Mouse (Mus musculus): ENCODE data around the gene Zfp385b. TPM values are rescaled to one million over a fixed set of nuclear protein-coding genes. Genes with fewer than 3 reads are reported as not detected.
A peak's percentile ranks its signal among the peaks of the same experiment; 100 is the strongest.

The Zfp385b gene
- polyA plus RNA-seq, 1 experiment from 2014 or later = 14.6 TPM

DNA sequence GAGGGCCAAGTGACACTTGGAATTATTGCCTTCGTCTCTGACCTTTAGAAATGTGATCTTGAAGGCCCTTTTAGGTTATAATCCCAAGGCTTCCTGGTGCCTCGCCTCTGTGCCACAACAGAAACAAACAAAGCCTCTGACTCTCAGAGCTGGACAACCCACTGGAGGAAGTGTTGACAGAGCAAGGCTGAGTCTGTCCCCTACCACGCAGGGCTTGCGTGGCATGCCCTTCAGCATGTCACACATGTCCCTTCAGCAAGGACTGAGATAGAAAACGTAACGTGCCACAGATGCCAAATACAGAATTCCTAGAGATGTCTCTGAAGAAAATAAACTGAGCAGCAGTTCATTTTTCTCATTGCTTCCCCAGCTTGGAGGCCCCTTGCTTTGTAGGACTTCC lies 310.7 kb downstream of the Zfp385b start:
- H3K27ac ChIP-seq (replicated peaks) = no peak overlapping the region
- no peak overlapping the region for H3K4me3 ChIP-seq (replicated peaks)
- no peak overlapping the region for H3K4me2 ChIP-seq
- H3K4me1 ChIP-seq = peaks cover 7% of the 10 kb centered on the region
- no peak overlapping the region for H3K9ac ChIP-seq (replicated peaks)
- H3K36me3 ChIP-seq = no peaks in the 10 kb centered on the region
- no peaks in the 10 kb centered on the region for H3K27me3 ChIP-seq (replicated peaks)
- no peak for ATAC-seq (ENCODE audit: low FRiP score)
- 73% methylated on average over 6 of the region's 6 CpGs for WGBS
- no peaks in the 10 kb centered on the region for H3K9me3 ChIP-seq (replicated peaks)

- peak overlapping the region; percentile 27 for H3K4me2 ChIP-seq
- 4% methylated on average over 7 of the region's 7 CpGs for WGBS
- peaks cover 10% of the 10 kb centered on the region for H3K4me1 ChIP-seq
- H3K9ac ChIP-seq (replicated peaks) = no peak overlapping the region
- ATAC-seq (ENCODE audit: low FRiP score) = peak; percentile 51; the same call in 1 of the 2 replicates
- H3K27ac ChIP-seq (replicated peaks) = no peak overlapping the region
- no peak overlapping the region for H3K4me3 ChIP-seq (replicated peaks)
- no peaks in the 10 kb centered on the region for H3K27me3 ChIP-seq (replicated peaks)
- no peaks in the 10 kb centered on the region for H3K9me3 ChIP-seq (replicated peaks)
- H3K36me3 ChIP-seq = no peaks in the 10 kb centered on the region
Measured at GRCm38 (mm10) chr2:77506308-77506707, 313.1 kb downstream of the Zfp385b start.

GRCm38 (mm10) chr2:77505614-77506013 lies 313.8 kb downstream of the Zfp385b start:
- Histone ChIP-seq H3K4me1 (peaks cover 10% of the 10 kb centered on the region), H3K4me3 (replicated peaks) (no peak overlapping the region)
- 90% methylated on average over 1 of the region's 1 CpGs for WGBS

GRCm38 (mm10) chr2:77503674-77504351 lies 315.6 kb downstream of the Zfp385b start:
- no peak overlapping the region for H3K9ac ChIP-seq (replicated peaks)
- no peak overlapping the region for H3K27ac ChIP-seq (replicated peaks)
- peaks cover 10% of the 10 kb centered on the region for H3K4me1 ChIP-seq
- WGBS = 82% methylated on average over 6 of the region's 6 CpGs
- no peaks in the 10 kb centered on the region for H3K27me3 ChIP-seq (replicated peaks)
- no peak overlapping the region for H3K4me2 ChIP-seq
- H3K9me3 ChIP-seq (replicated peaks) = no peaks in the 10 kb centered on the region
- peak; percentile 34; the same call in 1 of the 2 replicates for ATAC-seq (ENCODE audit: low FRiP score)
- H3K4me3 ChIP-seq (replicated peaks) = no peak overlapping the region
- H3K36me3 ChIP-seq = no peaks in the 10 kb centered on the region

More at GRCm38 (mm10) chr2:77505614-77506013, 313.8 kb downstream of the Zfp385b start:
- no peaks in the 10 kb centered on the region for H3K27me3 ChIP-seq (replicated peaks)
- H3K4me2 ChIP-seq = no peak overlapping the region
- ATAC-seq (ENCODE audit: low FRiP score) = no peak
- H3K36me3 ChIP-seq = no peaks in the 10 kb centered on the region
- H3K27ac ChIP-seq (replicated peaks) = no peak overlapping the region
- H3K9me3 ChIP-seq (replicated peaks) = no peaks in the 10 kb centered on the region
- H3K9ac ChIP-seq (replicated peaks) = no peak overlapping the region

DNA sequence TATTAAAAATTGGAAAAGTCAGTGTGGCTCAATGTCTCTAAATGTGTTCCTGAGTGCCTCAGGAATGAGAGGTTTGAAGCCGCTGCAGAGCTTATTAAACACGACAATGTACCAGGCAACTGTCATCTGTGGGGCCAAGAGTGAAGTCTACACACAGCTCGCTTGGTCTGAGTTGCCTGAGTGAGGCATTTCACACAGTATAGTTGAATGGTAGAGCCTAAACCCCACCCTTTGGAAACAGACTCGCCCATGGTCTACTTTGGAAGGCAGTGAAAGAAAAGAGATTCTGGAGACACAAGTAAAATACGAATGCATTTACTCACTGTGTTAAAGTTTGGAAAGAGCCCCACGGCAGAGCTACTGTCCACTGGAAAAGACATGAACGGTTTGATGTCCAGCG lies 316.2 kb downstream of the Zfp385b start:
- peaks cover 10% of the 10 kb centered on the region for H3K4me1 ChIP-seq
- no peak overlapping the region for H3K4me2 ChIP-seq
- no peaks in the 10 kb centered on the region for H3K36me3 ChIP-seq
- H3K4me3 ChIP-seq (replicated peaks) = no peak overlapping the region
- H3K27ac ChIP-seq (replicated peaks) = no peak overlapping the region
- H3K9me3 ChIP-seq (replicated peaks) = no peaks in the 10 kb centered on the region
- no peaks in the 10 kb centered on the region for H3K27me3 ChIP-seq (replicated peaks)
- no peak for ATAC-seq (ENCODE audit: low FRiP score)
- 89% methylated on average over 8 of the region's 8 CpGs for WGBS
- no peak overlapping the region for H3K9ac ChIP-seq (replicated peaks)

- ATAC-seq (ENCODE audit: low FRiP score) = no peak
Measured at GRCm38 (mm10) chr2:77502458-77502857, 317.0 kb downstream of the Zfp385b start.

DNA sequence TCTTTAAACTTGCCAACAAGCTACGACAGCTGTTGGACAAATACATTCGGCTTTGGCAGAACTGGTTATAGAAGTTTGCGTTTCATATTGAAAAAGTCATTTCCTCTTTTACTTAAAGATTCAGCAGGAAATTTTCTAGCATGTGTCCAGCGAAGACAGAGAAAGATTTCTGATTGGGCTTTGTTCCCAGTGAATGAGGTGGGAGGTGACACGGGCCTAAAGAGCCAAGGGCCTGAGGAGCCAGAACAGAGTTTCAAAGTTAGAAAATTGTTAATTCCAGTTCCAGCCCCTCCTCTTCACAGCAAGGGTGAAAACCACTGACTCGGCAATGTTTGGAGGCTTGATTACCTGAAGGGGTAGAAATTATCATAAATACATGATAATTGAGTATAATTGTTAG lies 319.0 kb downstream of the Zfp385b start:
- ATAC-seq (ENCODE audit: low FRiP score) = no peak
- H3K4me2 ChIP-seq = no peak overlapping the region
- H3K9ac ChIP-seq (replicated peaks) = no peak overlapping the region
- H3K4me1 ChIP-seq = peaks cover 2% of the 10 kb centered on the region; the same call in 1 of the 2 replicates
- WGBS = 67% methylated on average over 6 of the region's 6 CpGs
- no peaks in the 10 kb centered on the region for H3K36me3 ChIP-seq
- no peak overlapping the region for H3K4me3 ChIP-seq (replicated peaks)
- H3K27ac ChIP-seq (replicated peaks) = no peak overlapping the region
- no peaks in the 10 kb centered on the region for H3K9me3 ChIP-seq (replicated peaks)
- H3K27me3 ChIP-seq (replicated peaks) = no peaks in the 10 kb centered on the region

More at GRCm38 (mm10) chr2:77502458-77502857, 317.0 kb downstream of the Zfp385b start:
- Histone ChIP-seq H3K4me2 (no peak overlapping the region), H3K4me1 (peaks cover 10% of the 10 kb centered on the region), H3K4me3 (replicated peaks) (no peak overlapping the region), H3K27ac (replicated peaks) (no peak overlapping the region), H3K9me3 (replicated peaks) (no peaks in the 10 kb centered on the region), H3K36me3 (no peaks in the 10 kb centered on the region), H3K9ac (replicated peaks) (no peak overlapping the region), H3K27me3 (replicated peaks) (no peaks in the 10 kb centered on the region)
- 72% methylated on average over 8 of the region's 8 CpGs for WGBS

DNA sequence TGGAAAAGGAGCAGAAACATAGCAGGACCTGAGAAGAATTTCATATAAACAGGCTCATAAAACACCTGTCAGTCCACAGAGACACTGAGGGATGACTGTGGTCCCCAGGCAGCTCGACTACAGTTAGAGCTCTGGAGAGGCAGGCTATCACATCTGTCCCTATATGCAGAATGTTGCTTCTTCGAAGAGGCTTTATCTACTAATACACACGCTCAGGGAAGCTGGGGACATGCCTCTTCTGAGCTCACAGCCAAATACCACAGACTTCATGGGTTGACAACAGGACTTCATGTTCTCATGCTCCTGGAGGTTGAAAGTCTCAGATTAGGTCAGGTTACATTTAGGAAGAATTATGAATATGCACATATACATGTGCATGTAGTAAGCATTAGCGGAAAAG lies 321.1 kb downstream of the Zfp385b start:
- Histone ChIP-seq H3K36me3 (no peaks in the 10 kb centered on the region), H3K9me3 (replicated peaks) (no peaks in the 10 kb centered on the region), H3K4me2 (no peak overlapping the region), H3K27me3 (replicated peaks) (no peaks in the 10 kb centered on the region), H3K27ac (replicated peaks) (no peak overlapping the region), H3K4me3 (replicated peaks) (no peak overlapping the region), H3K4me1 (peaks cover 6% of the 10 kb centered on the region), H3K9ac (replicated peaks) (no peak overlapping the region)
- ATAC-seq (ENCODE audit: low FRiP score) = no peak
- 77% methylated on average over 4 of the region's 4 CpGs for WGBS

- no peaks in the 10 kb centered on the region for H3K36me3 ChIP-seq
- ATAC-seq (ENCODE audit: low FRiP score) = no peak
- no peaks in the 10 kb centered on the region for H3K27me3 ChIP-seq (replicated peaks)
- H3K27ac ChIP-seq (replicated peaks) = no peak overlapping the region
- peaks cover 6% of the 10 kb centered on the region for H3K4me1 ChIP-seq
- no peak overlapping the region for H3K9ac ChIP-seq (replicated peaks)
- H3K4me2 ChIP-seq = no peak overlapping the region
- H3K9me3 ChIP-seq (replicated peaks) = no peaks in the 10 kb centered on the region
- no peak overlapping the region for H3K4me3 ChIP-seq (replicated peaks)
- 93% methylated on average over 6 of the region's 6 CpGs for WGBS
Measured at GRCm38 (mm10) chr2:77497942-77498341, 321.5 kb downstream of the Zfp385b start.

DNA sequence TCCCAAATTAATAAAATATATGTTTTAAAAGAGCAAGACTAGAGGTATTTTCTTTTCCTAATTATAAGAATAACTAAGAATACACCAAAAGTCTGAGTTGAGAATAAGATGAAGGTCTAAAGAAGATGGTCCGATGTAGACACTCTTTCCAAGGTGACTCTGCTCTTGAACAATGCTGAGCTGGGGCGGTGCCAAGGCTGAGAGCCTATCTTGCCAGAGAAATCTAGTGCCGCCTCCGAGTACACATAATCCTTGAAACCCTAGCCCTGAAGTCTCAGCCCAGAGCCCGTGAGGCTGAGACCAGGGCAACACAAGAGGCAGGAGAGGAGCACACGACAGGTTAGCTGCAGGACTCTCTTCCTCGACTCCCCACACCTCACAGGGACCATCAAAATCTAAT lies 323.4 kb downstream of the Zfp385b start:
- WGBS = 93% methylated on average over 7 of the region's 7 CpGs
- peaks cover 4% of the 10 kb centered on the region; the same call in 1 of the 2 replicates for H3K4me1 ChIP-seq
- no peak overlapping the region for H3K4me2 ChIP-seq

DNA sequence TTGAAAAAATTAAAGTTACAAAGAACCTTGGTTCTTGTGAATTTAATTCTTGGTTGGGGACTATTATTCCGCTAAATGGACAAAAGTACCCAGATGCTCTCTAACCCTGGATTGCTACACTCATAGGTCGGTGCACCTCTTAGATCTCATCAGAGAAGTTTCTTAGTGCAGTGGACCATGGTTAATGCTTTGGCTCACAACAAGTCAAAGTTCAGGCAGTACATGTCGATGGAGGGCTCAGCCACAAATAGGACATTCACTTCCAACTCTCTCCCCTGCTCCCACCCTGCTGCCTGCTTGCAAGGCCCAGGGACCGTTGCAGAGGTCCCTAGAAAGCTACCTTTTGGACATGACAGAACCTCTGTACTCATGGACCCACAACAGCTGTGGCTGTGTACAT lies 324.1 kb downstream of the Zfp385b start:
- Histone ChIP-seq H3K27ac (replicated peaks) (no peak overlapping the region), H3K4me3 (replicated peaks) (no peak overlapping the region), H3K4me2 (no peak overlapping the region), H3K9ac (replicated peaks) (no peak overlapping the region), H3K27me3 (replicated peaks) (no peaks in the 10 kb centered on the region), H3K36me3 (no peaks in the 10 kb centered on the region), H3K9me3 (replicated peaks) (no peaks in the 10 kb centered on the region), H3K4me1 (peaks cover 4% of the 10 kb centered on the region; the same call in 1 of the 2 replicates)
- 90% methylated on average over 4 of the region's 4 CpGs for WGBS
- ATAC-seq (ENCODE audit: low FRiP score) = no peak

More for the DNA sequence above, 323.4 kb downstream of the Zfp385b start:
- Histone ChIP-seq H3K9me3 (replicated peaks) (no peaks in the 10 kb centered on the region), H3K27me3 (replicated peaks) (no peaks in the 10 kb centered on the region), H3K9ac (replicated peaks) (no peak overlapping the region), H3K36me3 (no peaks in the 10 kb centered on the region), H3K27ac (replicated peaks) (no peak overlapping the region), H3K4me3 (replicated peaks) (no peak overlapping the region)
- no peak for ATAC-seq (ENCODE audit: low FRiP score)

GRCm38 (mm10) chr2:77493695-77494094 lies 325.7 kb downstream of the Zfp385b start:
- Histone ChIP-seq H3K9ac (replicated peaks) (no peak overlapping the region), H3K4me3 (replicated peaks) (no peak overlapping the region), H3K27me3 (replicated peaks) (no peaks in the 10 kb centered on the region), H3K9me3 (replicated peaks) (no peaks in the 10 kb centered on the region), H3K36me3 (no peaks in the 10 kb centered on the region), H3K27ac (replicated peaks) (no peak overlapping the region), H3K4me2 (no peak overlapping the region), H3K4me1 (peaks cover 4% of the 10 kb centered on the region; the same call in 1 of the 2 replicates)
- no peak for ATAC-seq (ENCODE audit: low FRiP score)
- 92% methylated on average over 8 of the region's 8 CpGs for WGBS
